Mouse (Mus musculus) kidney, adult 18-20 months (tissue): ENCODE measurements at regions not wholly inside any gene's neighbourhood (a gene's known extent, or its start where the extent isn't known, plus 50 kb on each side); places are given as distances from the start of the nearest gene placed in this dataset.

Source experiments
- DNase-seq: peaks from one replicate; pipeline ENCODE4 v3.0.0; 2021

DNA sequence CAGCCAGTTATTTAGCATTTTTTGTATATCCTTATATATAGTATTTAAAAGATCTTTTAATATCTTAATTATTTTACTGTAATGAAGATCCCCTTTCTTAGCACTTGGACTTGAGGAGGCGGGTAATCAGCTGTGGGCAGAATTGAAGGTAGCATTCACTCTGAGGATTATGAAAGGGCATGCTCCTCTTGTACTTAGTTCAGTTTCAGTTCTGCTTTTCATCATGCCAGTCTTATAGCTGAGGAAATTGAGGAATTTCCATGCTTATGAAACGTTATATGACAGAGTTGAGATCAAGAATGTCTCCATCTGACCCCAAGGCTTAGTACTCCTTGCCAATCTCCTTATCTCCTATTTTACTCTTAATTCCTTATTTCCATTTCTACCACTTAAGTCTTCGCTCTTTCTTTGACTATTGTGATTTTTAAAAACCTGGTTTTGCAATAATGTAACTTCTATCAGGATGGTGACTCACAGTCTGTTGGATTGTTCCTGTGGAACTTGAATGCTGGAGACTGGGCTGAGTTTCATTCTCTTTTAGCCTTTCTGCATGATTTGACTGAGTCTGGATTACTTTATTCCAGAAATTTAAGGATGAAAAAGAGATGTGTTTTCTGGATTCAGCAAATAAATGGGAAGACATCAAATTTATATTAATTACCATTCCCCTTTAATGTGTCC, 133.6 kb downstream of the Papss1 start:
- DNase-seq = no peak

DNA sequence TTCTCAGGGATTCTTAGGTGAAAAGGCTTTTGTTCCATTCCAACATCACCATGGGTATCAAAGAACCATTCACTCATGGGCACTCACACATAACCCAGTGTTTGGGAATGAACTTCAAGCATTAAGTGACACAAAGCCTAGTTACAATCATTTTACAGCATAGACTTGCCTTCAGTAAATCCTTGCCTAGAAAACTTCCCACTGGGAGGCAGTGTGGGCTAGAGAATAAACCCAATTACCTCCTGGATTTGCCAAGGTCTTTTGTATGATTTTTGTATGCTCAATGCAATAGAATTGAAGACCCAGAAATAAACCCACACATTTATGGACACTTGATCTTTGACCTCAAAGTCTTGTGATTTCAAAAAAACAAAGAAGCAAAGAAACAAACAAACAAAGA, 138.6 kb downstream of the Papss1 start:
- DNase-seq = peak; percentile 34

DNA sequence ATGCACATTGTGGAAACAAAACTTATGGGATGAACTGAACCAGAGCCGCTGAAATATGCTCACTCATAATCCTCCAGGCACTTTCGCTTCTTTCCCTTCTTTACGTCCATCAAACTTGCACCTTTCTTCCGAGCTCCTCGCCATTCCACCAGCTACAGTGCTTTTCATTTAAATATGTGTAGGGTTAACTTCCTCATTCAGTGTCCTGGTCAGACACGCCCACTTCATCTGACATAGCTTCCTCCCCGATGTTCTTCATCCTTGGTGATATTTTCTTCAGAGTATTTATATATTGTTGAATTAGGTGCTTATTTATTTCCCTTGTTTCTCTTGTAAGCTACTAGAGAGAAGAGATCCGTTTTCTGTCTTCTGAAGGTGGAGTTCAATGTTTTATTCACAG, 149.0 kb downstream of the Papss1 start:
- DNase-seq = no peak

DNA sequence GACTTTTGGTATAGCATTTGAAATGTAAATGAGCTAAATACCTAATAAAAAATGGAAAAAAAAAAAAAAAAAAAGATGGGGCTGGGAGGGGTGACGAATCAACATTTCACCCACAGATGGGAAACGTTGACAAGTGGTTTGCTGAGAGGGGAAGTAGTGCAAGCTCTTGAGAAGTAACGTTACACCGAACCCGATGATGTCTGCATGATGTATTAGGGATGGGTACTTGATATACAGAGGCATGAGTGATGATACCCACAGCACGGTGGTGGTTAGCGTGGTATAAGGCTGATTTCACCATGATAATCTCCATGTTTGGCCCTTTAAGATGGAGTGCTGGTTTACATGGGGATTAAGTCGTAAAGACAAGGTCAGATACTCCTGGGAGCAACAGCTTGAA, 154.2 kb downstream of the Papss1 start:
- no peak for DNase-seq

DNA sequence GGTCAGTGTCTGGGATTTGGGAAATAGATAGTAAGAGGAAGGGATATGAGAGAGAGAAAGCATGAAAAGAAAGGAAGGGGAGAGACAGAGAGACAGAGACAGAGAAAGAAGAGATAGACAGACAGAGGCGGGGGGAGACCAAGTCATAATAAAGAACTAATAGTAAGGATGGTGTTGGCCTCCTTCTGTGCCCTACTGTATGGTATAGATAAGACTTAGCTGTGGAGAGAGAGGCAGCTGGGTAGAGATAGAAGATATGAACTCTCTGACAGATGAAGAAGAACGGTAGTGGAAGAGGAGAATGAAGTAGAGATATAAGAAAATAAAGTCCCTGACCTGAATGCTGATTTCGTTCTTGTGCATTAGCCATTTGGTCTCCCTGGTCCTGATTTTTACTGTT, 164.1 kb downstream of the Papss1 start:
- no peak for DNase-seq

DNA sequence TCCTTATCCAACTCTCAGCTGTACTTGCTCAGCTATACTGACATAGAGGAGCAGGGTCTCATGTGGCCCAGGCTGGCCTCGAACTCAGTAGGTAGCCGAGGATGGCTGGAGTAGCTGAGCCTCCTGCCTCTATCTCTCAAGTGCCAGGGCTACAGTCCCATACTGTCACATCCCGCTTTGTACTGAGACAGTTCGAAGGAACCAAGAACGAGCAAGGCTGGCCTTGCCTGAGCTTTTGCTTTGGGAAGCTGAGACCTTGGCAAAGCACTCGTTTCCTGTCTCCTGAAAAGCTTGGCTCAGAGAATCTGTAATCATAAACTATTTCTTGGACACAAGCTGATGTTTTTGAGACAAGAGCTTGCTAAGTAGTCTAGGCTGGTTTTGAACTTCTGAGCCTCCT, 169.7 kb downstream of the Papss1 start:
- peak; percentile 33 for DNase-seq

DNA sequence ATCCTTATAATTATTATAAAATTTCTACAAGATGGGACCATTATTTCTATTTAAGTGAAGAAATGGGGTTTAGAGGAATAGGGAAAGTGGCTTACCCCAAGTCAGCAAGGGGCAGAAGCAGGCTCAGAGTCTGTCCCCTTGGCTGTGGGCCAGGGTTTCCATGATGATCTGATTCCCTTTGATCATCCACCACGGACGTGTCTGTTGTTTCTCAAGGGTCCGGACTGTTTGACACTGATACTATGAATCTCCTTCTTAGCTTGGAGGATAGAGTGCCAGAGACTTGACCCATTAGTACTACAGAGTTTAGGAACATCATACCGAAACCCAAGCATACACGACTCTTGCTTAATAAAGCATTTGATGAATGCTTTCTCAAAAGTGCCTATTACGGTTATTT, 172.9 kb downstream of the Papss1 start:
- DNase-seq = no peak

DNA sequence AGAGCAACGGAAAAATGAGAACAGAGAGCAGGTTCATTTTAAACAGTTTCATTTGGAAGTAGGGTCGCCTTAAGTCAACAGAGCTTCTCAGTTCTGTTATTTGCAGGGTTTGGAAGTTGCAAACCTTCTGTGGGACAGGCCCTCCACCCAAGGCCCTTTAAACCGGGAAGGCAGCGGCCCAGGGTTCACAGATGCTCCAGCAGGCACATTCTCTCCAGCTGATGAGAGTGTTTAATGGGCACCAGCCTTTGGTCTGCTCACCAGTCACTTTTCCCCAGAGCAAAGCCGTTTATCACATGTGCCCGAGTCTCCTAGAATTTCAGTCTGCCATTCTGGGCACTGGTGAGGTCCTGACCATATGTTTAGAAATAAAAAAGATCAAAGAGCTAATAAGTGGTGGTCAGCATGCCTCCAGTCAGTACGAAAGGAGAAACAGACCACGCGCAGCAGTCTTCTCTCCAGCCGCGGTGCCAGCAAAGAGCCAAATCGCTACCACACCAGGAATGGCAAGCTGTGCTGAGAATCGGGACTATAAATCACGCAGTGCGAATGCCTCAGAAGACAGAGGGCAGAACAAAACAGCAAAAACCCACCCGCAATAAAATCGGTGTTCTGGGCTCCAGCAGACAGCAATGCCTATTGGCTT, 173.5 kb downstream of the Papss1 start:
- no peak for DNase-seq

DNA sequence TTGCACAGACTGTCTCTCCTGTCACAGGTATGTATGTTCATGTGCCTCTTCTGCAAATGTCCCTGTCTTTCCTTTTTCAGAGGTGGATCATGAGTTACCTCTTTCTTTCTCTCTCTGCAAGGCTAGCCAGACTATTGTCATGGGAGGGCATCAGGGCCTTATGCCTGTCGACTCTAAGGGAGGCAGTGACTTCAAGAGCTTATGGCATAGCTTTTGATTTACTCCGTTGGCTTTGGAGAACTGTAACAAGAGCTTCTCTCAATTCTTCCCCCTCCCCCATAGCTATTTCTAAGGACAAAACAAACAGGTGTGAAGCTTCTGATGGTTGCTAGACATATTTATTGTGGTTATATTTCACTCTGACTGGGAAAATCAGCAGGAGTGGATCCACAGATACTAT, 191.0 kb downstream of the Papss1 start:
- no peak for DNase-seq

DNA sequence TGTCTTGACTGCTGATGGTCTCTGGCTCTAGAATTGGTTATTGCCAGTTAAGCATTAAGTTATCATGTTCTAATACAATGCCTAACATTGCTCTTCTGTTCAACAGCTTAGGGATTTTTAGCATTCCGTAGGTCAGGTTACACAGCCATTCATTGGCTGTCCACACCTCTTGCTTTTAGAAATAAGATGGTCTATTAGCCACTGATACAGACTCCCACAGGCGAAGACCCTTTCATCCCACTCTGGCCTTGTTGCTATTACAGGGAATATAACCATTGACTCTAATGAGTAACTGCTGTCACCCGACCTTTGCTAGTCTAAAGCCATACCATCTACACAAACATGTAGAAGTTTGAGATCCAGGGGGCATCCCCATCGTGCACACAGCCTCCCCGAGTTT, 191.6 kb downstream of the Papss1 start:
- no peak for DNase-seq

DNA sequence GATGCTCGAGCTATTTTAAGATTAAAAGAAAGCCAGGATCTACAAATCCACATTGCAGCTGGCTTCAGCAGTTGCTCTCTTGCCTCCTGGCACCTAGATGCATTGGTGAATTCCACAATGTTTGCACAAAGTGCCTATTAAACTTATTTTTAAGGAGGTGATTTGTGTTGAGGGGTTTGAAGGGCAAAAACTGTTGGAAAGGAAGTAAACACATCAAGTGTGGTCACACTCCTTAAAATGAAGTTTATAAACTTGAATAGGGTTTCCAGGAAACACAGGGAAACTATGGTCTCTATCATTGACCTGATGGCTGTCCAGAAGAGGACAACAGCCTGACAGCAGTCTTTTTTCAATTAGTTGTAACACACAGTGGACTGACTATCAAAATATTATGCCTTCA, 205.4 kb downstream of the Papss1 start:
- no peak for DNase-seq

DNA sequence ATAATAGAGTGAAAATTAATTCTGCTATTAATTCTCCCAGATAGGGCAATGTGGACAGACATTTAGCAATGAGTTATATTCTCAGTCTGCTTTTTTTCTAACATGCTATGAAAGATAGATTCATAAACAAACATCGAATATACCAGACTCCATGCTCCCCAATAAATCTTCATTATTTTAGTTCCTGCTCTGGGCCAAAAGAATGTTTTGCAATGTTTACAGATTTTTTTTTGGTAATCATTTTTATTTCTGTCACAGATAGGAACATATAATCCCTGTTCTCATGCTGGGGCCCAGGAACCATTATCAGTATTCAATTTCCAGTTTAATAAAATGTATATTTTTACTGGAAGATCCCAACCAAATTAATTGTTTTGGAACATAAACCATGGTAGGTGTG, 205.9 kb downstream of the Papss1 start:
- DNase-seq = no peak

DNA sequence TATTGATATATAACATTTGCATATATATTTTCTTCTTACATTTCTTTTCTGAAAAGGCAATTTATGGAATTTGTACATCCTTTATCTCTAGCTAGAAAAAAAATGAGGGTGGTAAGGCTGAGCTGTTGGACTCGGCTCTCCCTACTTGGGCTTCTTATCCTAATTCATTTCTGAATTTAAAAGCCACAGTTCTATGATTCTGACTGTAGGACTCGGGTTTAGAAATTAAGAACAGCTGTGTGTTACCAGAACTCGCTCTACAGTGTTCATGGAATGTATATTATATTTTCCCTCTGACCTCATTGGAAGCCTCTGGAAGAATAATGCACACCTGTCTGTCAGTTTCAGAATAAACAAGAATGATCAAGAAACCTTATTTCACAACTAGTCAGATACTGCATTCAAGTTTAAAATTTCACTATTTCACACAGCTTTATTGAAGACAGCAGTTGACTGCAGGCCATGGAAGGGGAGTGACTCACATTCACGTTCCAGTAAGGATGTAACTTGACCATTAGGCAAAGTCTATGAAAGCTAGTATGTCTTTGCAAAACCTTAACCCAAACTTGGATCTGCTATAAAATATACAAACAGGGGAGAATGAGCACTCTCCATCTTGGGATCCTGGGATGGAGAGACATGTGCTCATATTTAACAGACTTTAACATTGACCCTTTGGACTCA, 207.4 kb downstream of the Papss1 start:
- no peak for DNase-seq

DNA sequence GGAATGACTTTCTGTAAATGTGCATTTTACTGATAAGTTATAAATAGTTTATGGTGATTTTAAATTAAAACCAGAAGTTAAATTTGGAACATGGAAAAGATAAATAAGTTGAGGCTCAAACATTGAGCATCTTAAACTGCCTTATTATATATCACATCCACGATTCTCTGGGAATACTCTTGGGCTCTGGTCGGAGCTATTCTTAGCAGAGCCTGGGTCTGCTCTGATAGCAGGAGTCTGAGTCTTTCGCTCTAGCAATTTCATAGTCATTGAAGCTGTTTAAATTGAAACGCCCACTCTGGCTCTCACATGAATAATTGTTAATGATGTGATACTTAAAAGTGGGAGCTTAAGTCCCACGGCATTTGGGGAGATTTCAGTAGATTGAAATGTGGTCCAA, 208.0 kb downstream of the Papss1 start:
- DNase-seq = no peak

DNA sequence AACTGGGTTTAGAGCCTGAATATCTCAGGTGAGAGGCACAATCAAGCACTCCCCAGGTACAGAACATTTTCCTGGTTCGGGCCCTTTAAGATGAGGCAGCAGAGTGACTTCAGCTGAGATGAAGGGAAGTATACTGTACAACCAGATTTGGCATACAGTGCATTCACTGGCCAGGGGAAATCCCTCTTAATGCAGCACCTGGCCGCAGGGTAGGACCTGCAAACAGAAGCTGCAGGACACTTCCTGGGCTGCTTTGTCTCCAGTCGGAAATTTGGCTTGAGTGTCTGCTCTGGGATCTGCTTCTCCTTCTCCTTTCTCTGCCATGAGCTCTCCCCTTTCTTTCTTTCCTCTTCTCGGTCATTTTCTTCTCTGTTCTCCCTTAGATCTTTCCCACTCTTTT, 210.9 kb downstream of the Papss1 start:
- no peak for DNase-seq

DNA sequence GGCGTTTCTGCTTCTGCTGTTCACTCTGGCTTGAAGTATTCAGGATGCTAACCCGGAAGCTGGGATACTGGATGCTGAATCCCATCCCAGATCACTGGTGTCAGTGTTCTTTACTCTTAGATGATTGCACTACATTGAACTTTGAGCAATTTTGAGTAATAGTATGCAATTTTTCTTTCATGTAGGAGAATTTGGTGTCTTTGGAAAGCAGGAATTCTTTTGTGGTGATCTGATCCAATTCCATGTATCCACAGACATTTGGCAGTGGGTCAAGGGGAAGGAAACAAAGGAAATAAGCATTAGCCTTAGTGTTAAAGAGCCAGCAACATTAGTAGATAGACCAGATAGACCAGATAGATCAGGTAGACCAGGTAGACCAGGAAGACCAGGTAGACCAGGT, 212.1 kb downstream of the Papss1 start:
- DNase-seq = no peak

DNA sequence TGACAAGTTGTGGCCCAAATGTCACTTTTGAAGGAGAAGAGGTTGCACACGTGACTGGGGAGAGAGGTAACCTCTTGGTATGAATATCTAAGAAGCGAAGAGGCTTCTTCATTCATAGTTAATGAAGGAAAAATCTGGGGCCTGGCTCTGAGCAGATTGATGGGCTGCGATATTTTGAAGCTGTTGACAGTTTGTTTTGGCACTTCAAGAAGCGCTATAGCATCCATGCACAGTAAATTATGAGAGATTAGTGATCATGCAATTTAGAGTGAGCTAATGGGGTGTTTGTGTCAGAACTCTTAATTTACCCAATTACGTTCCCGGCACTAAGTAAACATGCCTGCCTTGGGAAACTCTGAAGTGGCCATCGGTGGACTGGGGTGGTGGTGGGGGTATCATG, 215.2 kb downstream of the Papss1 start:
- DNase-seq = no peak

DNA sequence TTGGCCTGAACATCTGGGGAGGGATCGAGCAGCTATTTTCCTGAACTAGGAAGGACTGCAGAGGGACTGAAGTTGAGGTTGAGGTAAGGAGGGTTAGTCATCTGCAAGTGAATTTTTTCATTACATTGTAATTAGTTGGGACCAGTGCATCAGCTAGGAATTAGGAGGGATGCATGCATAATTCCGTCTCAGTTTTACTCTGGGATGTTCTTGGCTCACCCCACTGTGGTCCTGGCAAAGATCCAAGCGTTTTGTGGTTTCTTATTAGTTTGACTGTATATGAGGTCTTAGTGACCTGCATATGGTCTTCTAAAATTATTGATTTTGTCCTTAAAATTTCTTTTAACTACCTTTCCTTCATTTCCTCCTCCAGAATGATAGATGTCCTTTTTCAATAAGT, 221.0 kb downstream of the Papss1 start:
- DNase-seq = no peak

DNA sequence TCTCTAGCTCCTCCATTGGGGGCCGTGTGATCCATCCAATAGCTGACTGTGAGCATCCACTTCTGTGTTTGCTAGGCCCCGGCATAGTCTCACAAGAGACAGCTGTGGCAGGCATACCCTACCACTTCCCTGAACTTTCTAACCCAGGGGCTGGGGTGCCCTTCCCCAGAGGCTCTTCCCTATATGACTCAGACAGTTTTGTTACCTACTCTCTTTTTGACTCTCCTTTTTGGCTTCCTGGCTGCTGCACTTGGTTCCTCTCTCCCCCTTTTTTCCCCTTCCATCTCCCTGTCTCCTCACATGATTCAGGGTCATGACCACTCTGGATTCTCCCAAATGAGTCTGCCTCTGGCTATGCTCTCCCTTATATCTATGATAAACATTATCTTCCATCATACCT, 223.8 kb downstream of the Papss1 start:
- DNase-seq = no peak

DNA sequence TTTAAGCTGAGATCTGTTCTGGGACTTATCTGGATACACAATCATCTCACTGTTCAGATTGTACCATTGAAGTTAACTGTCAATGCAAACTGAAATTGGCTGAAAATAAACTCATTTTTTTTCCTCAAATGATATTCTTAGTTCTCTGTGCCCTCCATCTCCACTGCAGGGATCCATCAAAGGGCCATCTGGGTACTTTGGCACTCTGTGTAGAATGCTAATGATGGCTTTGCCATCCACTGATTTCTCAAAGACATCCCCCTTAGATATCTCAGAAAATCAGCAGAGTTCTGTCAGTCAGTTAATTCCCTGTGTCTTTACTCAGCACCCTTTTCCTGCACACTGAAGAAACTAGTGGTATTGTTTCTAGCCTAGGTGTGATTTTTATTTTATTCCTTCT, 224.6 kb downstream of the Papss1 start:
- DNase-seq = no peak

DNA sequence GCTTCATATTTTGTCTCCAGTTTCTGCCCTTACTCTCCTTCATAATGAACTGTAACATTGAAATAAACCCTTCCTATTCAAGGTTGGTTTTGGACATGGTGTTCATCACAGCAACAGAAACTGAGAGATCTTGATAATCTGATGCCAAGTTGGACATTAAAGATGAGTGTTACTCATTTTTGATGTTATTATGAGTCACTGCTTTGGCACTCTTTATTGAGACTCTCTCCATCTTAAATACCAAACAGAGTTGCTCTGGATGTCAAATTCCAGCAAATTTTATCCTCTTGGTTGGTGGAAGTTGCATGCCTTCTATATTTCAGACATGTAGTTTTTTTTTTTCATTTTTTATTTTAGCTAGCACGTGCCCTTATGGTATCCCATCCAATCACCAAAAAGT, 229.5 kb downstream of the Papss1 start:
- DNase-seq = no peak

DNA sequence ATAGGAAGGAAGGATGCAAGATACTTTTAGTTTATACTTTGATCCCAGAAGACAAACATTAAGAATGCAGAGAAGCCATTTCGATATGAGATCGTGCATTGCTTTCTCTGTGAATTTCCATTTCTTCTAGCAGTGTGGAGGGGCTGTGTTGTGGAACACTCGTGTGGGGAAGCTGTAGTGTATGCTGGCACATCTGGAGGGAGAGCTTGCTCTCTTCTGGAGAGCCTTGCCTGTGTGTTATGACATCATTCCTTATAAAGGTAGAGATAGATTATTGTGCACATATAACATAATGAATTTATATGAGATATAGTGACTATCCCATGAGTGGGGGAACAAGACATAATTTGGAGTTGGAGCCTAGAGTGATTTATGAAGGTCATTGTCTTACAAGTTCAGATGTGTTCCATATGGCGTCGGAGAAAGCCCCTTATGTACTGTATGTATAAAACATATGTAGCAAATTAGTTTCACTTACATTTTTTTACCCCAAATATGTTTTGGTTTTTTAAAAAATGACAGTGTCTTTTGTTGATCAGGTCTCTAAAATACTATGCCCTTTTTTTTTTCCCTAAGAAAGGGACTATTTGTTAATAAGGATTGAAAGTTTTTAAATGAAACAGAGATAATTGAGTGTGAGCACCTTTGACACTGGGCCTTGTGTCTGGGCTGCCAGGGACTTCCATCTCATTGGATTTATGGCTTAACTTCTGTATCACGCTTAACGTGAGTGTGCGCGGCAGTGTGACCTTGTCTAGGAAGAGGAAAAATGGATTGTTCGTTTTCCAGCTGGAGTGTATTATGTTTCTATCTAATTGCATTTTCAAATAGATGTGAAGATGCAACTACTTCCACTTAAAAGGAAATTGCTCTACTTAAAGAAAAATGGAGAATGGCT, 230.8 kb downstream of the Papss1 start:
- DNase-seq = no peak

DNA sequence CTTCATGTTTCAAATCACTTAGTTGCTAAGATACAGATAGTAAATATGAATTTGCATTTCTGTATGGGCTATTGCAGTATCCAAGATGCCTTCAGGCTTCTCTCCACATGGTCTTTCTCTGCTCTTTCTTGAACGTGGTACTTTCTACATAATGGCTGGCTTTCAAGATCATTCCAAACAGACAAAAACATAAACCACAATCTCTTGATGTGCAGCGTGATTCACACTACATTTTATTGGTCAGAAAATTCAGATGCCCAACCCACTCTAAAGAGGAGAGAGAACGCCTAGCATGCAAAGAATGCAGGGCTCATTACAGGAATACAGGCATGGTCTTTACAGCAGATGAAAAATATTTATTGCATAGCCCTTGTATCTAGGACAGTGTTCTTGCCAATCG, 235.2 kb downstream of the Papss1 start:
- no peak for DNase-seq

DNA sequence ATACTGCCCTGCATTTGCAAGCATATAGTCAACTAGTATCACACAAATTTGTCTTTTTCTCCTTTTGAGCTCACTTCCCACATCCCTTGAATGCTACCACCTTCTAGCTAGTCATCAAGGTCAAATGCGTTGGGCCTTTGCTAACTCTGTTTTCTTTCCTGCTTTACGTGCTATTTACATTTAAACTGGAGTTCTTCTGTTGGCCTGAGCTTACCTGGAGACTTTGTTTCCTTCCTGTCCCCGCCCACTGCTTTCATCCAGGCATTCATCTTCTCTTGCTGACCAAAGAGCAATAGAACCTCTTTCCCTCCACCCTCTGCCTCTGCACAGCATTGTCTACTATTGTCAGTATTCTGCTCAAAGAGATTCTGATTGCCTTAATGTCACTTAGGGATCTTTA, 237.0 kb downstream of the Papss1 start:
- no peak for DNase-seq
